Mouse (Mus musculus) yolk sac, embryonic 10.5 days (tissue): ENCODE measurements around the gene Snx10.

ENCODE experiments used
- DNase-seq: peaks from one replicate; pipeline ENCODE4 v3.0.0-alpha.2; 2017; ENCODE audit warnings: low spot score

Gene Snx10

DNA sequence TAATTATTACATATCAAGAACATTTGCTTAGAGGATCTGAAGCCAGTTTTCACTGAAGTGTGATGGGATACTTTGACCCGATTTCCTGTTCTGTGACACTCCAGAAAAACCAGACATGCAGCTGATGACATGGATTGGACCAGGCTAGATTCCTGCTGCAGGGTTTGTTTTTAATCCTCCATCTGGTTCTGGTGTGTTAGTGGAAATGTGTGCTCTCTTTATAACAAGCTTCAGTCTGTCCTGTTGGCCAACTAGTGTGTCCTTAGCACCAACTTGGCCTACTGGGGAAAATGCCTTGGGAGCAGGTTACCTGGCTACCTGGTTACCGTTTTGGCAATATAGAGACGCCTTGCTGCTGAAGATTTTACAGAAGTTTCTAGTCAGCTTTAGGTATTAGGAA is 63.6 kb downstream of the Snx10 start:
- DNase-seq: no peak

DNA sequence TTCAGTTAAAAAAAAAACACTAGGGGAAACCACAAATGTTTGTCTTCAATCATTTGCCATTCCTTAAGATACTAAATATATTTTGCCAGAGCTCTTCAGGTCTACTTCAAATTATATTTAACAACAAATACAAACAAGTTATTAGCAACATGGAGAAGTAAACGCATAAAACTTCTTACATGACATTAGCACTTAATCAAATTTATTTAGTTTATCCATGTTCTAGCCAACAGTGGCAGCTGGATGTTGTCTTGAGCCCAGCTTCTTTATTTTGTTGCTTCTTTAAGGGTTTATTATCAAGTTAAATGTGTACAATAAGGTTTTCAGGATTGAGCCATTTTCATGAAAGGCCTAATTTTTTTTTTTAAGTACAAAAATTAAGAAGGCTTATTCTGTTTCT is 67.6 kb downstream of the Snx10 start:
- no peak for DNase-seq

DNA sequence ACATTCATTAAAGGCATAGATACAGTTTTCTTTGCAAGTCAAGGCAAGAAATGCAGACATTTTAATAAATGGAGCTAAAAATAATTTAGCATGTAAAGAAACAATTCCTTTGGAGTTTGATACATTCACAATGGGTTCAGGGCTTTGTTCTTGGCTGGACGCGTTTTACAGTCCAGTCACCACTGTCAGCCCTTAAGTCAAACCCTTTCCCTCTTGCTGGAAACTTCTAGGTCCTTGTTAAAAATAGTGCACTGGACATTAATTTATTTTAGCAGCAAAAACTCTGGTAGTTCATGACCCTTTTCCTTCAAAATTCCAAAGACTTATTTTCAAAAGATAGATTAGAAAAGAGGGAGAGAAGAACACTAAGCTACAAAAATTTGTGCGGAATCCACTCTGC is 68.1 kb downstream of the Snx10 start:
- DNase-seq: no peak

DNA sequence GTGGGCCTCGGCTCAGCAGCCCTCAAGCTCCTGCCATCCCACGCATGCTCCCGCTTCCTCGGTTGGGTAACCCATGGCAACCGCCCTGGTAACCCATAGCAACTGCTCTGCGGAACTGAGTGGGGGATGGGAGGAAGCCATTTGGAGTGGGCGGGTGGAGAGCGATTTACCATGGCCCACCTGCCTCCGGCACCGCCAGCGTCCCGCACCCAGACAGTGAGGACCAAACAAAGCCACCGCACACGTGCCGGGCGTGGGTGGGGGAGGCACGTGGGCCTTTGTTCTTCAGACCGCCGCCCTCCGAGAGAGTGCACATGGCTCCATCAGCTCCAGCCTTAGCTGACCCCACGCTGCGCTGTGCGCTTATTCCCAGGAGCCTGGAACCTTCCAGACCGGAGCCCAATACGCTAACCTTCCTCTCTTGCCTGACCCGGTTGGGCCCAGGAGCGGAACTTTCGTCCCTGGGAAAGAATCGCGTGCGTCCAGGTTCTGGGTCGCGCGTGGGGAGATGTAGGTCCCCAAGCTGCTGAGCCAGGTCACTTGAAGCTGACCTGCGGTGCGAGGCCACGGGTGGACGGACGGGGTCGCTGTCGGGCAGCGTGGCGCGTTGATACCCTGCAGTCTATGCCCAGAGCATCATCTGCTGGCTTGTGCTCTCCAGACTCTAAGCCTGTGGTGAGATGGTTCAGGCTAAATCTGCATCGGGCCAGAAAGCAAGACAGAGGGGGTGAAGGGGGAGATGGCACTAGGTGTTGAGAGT is 68.8 kb downstream of the Snx10 start:
- peak; percentile 65 for DNase-seq

DNA sequence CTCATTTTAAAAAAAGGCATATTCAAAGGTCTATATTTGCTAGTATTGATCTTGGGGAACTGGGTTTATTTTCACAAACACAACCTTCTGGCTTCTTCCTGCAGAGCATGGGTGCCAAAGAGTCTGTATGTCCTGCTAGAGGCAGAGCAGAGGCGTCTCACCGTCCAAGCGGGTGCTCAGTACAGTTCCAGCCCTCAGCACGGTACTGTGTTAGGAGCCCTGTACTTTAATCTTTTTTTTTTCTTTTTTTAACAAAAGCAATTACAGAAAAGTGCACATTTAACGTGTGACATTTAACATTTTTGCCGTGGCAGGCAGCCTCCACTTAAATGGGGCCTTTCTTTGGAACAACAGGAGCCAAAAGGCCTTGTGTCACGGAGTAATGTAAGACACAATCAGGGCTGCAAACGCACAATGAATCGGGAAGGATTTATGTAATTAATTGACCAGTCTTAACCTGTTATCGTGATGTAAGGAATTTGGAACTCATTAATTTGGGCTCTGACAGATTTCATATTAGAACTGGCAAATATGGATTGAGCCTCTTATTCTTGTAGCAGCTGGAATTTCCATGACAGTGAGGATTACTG is 69.8 kb downstream of the Snx10 start:
- no peak for DNase-seq

DNA sequence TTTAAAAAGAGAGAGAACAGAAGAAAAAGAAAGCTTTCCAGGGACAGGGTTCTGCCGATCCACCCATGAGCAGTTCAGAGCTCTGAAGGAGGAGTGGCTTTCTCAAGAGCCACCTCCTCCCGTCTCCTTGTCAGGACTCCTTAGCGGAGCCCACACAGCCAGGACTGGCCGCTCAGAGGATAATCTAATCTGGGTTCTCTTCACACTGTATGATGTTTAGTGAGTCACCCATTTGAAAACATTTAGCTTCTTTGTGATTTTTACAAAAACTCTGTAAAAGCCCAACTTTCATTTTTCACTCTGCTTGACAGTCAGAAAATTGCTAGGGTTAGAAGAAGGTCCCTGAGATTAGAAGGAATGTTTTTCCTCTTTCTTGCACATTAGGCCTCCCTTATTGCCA is 70.8 kb downstream of the Snx10 start:
- DNase-seq: no peak

DNA sequence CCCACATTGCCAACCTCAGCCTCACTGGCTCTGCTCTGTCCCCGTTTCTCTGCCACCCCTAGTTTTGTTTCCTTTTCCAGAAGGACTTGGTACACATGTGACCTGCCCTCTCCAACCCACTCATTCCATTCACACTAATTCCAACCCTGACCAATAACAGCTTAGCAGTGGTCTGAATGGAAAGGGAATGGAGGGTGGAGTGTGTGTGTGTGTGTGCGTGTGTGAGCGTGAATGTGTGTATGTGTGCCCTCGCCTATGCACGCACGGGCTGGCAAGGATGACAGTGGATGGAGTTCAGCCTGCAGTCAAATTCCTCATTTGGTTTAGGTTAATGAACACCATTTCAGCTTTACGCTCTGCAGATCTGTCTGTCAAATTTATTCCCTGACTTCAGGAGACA is 74.4 kb downstream of the Snx10 start:
- no peak for DNase-seq

DNA sequence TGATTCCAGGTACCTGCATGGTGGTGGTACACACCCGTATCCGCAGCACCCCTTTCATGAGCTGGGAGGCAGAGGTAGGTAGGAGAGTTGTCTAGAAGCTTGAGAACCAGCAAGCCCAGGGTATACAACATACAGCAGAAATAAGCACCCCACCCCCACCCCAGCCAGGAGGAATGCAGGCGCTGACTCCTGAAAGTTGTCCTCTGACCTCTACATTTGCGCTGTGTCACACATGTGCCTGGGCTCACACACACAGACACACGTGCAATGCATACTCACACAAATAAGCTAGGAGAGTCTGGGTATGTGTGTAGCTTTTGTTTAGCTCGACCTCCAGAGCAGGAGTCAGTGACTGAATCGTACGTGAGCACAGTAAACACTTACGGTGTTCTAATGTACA is 76.7 kb downstream of the Snx10 start:
- peak; percentile 51 for DNase-seq

DNA sequence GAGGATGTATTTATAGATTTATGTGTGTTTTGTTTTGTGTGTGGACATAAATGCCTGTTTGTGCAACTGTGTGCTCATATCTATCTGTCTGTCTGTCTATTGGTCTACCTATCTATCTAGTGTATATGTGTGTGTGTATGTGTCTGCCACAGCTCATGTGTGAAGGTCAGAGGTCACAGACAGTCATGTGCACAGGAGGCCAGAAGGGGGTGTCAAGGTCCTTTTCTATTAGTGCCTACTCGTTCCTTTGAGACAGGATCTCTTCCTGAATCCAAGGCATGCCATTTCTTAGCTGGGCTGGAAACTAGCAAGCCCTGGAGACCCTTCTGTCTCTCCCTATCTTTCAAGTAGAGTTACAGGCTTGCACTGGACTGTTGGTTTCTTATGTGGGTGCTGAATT is 78.6 kb downstream of the Snx10 start:
- DNase-seq: no peak

DNA sequence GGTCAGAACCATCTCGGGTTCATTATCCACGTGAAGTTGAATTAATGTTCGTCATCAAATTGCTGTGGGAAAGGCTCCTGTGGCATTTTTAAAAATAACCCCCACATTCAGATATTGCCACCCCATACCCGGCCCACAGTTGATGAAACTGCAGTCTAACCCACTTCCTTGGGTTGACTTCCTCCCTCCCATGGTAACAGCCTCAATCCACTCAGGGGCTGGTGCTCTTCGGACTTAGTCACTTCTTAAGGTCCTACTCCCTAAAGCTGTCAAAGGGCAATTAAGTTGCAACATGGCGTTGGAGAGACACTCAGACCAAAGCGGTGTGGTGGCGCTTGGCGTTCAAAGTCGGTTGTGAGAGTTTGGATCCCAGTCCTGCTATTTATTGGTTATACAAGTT is 80.0 kb downstream of the Snx10 start:
- no peak for DNase-seq

DNA sequence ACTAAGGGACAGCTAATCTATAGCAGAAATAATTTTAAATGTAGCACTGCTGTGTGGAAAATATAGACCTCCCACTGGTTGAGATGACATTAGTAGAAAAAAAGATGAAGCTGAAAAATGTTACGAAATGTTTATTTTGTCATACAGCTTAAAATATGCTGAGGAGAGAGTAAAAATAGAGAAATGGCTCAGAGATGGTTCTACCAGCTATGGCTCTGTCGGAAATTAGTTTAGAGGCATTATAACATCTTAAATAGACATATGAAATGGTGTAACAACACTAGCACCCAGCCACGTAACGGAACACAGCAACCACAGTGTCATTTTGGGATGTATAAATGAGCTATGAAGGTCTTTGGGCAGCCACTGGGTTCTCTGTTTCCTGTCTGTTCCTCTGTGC is 82.5 kb downstream of the Snx10 start:
- DNase-seq: no peak

DNA sequence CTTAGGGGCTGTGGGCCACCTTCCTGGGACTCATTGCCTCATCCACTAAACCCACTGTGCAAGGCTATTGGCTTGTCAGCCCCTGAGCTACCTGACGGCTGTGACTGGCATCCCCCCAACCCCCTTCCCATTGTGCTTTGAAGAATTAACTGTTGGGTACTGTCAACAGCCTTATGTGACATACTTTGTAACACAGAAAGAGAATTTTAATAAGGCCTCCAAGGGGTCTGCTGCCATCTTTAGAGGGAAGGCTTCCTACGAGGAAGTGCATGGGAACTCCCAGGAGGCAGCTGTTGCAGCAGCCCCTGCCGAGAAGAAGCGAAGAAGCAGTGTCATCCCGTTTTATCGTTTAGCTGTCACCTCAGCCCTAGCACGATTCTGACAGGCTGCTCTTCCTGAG is 83.1 kb downstream of the Snx10 start:
- no peak for DNase-seq

DNA sequence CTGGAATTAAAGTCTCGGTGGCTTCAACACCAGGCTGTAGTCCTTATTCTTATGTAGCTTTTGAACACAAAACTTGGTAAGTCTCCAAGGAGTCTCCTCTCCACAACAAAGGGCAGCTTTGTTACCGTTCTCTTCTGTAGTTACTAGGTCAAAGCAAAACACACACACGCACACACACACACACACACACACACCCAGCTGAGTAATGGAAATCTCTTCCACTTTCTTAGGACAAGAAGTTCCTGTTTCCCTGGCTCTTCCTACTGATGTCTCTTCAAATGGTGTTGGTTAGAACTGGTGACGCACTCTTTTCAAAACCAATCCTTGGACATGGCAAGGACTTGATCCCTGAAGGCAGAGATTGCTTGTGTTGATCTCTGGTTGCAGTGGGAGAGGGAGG is 87.9 kb downstream of the Snx10 start:
- DNase-seq: no peak

DNA sequence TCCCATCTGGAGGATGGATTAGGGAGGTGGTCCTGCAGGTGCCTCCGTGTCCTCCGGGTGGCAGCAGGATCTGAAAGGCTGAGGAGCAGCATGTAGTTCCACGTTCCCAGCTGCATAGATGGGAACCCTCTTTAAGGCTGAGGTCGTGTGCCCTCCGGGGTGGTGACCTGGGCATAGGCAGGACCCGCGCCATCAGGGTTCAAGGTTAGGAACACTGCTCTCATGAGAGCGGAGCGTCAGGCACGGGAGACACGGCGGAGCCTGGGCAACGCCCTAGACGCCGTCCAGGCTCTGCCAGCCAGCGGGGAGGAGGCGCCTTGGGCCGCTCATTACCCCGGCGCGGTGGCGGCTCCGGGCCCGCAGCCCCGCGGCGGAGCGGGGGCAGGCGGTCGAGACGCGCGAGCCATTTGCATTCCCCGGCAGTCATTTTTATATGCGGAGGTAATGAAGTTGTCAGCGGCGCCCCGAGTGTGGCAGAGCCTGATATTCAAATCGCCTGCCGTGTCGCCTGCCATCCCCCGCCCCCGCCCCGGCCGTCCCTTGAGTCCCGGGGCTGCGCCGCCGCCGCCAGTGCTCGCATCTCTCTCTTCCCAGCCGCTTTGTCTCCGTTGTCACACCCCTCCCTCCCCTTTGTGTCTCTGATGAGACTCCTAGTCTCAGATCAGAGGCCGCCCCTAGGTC is 88.8 kb downstream of the Snx10 start:
- peak; percentile 59 for DNase-seq

DNA sequence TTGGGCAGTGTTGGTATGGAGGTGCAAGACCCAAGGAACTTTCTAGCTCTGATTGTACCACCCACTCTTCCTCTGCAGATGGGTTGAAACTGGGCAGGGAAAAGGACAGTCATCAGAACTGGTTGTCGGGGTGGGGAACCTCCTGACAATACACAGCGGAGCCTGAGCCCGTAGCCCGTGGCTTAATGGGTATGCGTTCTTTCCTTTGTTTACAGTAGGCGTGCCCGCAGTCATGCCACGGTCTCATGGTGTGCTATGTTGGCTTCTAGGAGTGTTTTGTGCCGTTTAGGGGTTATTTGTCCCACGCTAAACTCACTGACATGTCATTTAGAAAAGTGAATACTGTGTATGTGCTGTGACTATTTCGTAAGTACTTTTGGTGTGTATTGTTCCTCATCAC is 90.0 kb downstream of the Snx10 start:
- no peak for DNase-seq

DNA sequence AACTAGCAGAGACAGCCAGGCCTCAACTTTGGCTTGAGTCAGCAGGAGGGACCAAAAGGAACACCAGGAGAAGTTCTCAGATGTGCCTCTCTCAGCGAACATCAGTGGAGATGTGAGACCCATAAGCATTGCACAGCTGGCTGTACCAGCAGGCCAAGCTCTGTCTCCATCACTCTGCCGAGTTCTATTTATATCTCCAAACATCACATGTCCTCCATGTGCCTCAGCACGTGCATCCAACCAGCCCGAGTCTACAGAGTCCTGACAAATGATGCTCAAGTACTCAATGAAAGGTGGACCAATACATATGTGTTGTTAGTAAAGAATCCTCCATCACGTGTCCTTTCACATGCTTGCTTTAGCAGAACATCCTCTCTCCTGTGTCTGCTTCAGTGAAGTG is 103.1 kb downstream of the Snx10 start:
- no peak for DNase-seq

DNA sequence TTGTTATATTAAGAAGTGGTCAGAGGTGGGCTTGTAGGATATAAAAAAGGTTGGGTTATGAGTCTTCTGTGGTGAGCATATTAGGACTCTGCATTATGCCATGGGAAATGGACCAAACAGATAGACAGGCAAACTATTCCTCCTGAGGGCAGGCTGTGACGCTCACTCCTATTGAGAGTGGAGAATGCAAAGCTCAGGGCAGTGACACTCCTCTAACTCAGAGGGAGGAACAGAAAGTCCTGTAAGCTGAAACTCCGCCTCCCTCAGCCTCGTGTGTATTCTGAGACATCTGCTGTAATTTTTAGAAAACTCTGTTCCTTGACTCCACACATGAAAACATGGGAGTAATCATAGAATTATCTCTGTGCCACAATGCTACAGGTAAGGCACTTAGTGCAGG is 106.0 kb downstream of the Snx10 start:
- DNase-seq: no peak

DNA sequence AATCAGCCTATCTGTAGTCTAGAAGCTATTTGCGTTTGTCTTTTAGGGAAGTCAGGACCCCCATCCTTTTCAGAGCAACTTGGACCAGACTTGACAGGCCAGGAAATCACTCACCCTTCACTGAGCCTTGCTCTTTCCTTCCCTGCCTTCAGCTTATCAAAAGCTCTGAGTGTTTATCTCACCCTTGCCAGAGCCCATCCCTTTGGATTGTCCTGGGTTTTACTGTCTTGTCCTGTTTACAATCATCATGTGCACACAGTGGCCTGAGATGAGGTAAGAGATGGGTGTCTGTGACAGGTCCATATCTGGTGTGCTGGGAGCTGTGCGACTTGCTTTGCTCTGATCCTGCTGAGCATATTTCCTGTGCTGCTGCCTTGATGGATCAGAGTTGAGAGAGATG is 106.5 kb downstream of the Snx10 start:
- DNase-seq: no peak

DNA sequence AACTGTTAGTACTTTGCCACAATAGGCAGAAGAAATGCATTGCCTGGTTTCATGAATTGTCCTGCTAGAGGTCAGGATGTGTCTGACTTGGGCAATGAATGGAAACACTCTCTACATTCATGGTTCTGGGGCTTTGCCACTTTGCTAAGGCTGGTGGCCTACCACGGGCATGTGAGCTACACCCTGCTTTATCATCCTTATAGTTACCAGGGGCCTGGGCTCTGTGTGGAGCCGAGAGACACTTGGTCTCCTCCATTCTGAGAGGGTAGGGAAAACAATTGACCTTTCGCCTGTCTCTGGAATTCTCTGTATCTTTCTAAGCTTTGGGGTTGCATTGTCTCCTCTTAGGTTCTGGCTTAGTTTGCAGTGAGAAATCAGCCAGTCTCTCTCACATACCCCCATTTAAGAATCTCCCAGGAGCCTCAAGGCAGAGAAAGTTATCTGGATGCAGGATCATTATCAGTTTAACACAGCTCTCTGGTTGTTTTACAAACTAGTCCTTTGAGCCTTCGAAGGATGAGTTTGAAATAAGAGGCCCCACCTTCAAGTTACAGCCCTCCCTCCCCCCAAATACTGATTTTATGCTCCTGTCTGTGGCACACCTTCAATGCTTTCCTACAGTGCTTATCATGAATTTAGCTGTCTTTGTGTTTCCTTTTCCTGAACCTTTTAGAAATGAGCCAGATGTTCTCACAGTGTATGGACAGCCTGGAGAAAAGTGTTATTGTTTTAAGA is 109.4 kb downstream of the Snx10 start:
- no peak for DNase-seq

DNA sequence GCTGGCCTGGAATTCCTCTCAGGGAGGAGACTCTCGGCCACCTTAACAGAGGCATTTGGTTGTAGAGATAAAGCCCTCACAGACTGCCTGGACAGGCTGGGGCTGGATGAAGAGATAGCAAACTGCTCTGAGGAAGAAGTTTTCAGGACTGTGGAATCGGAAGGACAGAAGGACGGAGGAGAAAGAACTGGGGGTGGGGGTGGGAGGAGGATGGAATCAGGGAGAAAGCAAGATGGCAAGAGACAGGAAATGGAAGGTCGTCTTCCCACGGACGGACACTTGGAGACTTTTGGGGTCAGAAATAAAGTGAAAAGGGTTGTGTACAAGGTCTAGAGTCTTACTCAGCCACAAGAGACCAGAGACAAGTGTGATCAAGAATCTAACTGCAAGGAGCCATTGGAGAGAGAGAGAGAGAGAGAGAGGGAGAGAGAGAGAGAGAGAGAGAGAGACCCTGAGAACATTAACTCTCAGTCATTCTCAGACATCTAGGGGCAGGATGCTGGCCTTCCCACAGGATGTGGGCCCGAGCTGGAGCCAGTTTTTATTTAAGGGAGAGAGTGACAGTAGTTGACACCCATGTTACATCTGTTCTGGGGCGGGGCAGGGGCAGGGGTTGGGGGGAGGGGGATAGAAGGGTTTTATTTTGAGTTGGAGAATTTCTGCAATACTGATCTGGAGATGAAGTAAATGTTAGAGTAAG is 110.1 kb downstream of the Snx10 start:
- DNase-seq: peak; percentile 39

DNA sequence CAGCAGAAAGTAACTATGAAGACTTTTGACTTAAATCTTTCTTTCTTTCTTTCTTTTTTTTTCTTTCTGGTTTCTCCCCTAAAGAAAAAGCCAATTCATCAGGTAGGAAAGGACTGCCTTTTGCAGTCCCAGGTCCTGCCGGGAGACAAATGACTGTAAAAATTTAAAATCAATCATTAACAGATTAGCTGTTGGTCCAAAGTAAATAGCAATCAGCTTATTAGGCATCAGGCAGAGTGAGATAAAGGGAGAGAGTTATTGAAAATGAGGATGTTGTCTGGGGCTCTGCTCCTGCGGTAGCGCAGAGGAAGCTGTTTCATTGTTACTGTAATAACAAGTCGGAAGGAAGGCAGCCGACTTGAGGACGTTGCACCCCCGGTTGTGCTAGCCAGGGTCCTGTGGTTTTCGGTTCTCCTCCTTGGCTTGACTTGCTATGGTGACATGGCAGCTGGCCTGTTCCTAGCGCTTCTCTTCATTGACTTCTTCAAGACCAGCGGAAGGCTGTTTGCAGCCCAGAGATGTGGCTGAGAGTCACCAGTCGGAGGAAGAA is 112.4 kb downstream of the Snx10 start:
- DNase-seq: no peak
